Mouse (Mus musculus) A20 (cell line): Measurements from ENCODE around the gene Clpsl2.

Experiments
- DNase-seq: peaks from one replicate; pipeline ENCODE4 v3.0.0-alpha.2; 2011; ENCODE audit warnings: low read depth, low spot score

Clpsl2 gene

DNA sequence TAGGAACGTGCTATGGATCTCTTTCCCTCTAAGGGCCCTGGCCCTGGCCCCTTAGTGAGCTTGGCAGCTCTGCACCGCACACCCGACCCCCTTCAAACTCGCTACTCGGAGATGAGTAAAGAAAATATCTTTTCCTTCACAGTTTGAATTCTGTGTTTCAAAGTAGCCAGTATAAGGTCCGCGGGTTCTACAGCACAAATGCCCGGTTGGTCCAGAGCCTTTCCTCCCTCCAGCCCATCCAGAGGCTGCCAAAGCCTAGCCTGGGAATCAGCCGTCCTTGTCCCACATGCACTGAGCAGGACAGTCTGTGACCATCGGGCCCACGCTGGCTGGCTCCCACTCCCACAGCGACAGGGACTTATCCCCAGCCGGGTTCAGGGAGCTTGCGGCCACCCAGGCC, at the start of gene Clpsl2:
TSS of gene Clpsl2 (plus strand) at position 301 of the 400 bp plus-strand sequence.
- DNase-seq, result no peak

GRCm38 (mm10) chr17:28500465-28500864, 48.7 kb upstream of the Clpsl2 start:
- DNase-seq, result no peak

GRCm38 (mm10) chr17:28502196-28502821, 46.9 kb upstream of the Clpsl2 start:
- DNase-seq, result peak; percentile 48

DNA sequence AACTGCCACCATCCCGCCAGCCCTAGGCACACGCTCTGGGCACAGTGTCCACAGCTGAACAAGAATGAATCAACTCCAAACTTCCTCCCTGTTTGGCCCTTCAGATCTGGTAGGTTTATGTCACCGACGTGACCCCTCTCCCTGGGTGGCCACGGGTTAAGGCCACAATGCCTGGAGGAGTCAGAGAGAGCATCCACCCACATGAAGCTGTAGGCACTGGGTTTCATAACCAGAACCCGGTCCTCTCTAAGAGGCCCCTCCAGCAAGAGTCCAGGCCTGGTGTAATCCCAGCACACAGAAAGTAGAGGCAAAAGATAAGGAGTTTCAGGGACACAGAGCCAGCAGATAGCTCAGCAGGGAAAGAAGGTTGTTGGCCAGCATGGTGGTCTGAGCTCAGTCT, 45.0 kb upstream of the Clpsl2 start:
- DNase-seq, result no peak

- no peak for DNase-seq
Measured at GRCm38 (mm10) chr17:28505591-28505990, 43.6 kb upstream of the Clpsl2 start.

- no peak for DNase-seq
Measured at GRCm38 (mm10) chr17:28506895-28507294, 42.3 kb upstream of the Clpsl2 start.

DNA sequence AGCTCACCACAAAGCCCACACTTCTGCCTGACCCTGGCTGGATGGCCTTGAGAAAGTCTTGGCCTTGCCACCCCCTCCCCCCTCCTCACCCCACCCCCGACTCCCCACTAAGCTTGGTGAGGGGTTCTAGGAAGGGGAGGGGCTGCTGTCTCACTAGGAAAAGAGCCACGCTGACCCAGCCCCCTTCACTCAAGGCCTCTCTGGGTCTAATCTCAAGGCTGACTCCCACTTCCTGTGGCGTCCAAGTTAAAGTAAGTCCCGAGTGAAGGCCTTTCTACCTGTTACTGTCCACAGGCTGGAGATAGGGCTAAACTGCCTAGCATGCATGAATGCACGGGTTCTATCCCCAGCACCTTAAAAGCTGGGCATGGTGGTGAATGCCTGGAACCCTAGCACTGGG, 41.7 kb upstream of the Clpsl2 start:
- no peak for DNase-seq

DNA sequence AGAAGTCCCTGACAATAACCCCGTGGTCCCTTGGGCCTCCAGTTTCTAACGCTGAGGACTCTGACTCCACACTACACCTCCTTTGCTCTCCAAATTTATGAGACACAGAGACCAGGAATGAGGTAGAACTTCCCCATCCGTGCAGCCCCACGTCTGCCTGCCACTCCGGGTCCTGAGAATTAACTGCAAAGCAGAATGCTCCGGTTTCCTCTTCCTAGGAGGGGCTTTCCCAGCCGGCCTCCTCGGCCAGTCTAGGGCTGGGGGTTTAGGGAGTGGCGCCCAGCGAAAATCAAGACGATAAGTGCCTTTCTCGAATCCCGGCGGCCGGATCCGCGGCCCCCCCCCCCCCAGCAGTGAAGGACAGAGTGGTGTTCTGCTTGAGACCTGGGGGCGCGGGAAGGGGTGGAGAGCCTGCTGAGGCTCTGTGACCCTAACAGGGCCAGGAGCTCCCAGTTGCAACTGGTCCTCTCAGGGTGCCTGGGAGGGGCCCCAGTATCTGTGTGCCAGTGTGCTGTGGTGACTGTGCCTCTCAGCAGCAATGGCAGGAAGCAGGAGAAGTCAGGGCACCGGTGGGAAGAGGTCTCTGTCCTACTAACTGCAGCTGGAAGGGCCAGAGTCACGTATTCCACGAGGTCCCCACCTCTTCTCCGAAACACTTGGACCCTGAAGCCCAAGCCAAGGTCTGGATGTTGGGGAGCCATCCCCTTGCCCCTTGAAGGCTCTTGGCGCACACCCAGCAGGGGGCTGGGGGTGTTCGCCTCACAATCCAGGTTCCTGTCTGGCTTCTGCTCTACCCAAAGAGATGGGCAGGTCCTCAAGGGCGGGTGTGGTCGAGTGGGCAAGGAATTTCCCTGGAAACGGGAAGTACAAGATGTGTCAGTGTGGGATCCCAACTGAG, 38.5 kb upstream of the Clpsl2 start:
- no peak for DNase-seq

DNA sequence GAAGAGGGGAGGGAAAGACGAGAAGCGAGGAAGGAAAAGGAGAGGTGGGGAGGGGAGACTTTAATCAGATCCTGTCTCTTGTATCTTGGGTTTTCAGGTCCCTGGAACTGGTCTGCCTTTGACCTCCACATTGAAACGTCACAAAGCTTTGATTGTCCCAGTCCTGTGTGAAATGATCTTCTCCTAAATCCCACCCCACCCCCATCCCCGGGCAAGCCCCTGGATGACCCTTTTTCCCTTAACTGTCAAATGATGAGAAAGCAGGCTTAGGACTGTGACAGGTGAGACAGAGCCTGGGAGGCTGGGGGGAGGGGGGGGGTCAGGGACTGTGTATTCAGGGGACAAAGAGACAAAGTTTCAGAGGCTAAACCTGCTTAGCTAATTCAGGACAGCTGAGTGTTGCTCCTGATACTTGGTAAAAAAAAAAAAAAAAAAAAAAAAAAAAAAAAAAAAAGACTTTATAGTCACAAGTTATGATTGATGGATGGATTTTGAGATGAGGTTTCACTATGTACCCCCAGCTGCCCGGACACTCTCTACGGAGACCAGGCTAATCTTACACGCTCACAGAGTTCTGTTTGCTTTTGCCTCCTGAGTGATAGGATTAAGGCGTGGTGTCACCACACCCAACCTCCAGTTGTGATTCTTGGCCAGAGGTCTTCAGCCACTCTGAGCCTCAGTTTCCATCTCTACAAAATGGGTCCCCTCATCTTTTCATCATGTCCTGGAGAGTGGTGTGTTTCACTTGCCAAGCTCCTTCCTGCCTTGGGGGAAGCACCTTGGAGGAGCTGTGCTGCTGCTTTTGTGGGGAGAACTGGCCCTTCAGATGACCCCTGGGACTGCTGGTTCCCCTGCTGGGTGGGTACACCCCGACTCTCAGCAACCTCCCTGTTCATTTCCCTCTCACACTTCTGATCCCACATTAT, 37.3 kb upstream of the Clpsl2 start:
- DNase-seq, result no peak

DNA sequence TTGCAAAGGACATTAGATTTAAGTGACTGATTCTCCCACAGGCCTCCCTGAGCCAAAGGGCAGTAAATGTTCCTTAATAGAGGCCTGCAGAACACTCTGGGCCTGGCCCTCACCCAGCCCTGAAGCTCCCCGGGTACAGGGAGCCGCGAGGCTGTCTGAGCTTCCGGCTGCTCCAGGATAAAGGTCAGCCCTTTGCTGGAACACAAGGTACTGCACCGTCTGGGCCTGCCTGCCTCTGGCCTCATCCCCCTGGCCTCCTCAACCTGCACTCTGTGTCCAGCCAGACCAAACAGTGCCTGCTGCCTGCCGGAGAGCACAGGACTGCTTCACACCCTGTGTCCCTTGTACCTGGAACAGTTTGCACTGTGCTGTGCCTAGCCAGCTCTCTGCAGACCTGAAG, 36.5 kb upstream of the Clpsl2 start:
- no peak for DNase-seq

DNA sequence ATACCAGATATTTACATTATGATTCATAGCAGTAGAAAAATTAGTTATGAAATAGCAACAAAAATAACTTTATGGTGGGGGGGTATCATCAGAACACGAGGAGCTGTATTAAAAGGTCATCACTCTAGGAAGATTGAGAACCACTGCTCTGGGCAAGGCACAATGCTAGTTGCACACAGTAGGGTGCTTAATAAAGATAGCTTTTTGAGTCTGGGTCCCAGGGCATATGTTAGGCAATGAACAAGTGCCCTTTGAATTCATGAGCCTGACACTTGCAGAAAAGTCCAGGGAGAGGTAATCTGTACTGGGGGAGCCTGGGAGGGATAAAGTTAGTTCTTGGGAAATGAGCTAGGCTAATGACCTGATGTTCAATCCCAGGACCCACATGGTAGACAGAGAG, 35.9 kb upstream of the Clpsl2 start:
- no peak for DNase-seq

DNA sequence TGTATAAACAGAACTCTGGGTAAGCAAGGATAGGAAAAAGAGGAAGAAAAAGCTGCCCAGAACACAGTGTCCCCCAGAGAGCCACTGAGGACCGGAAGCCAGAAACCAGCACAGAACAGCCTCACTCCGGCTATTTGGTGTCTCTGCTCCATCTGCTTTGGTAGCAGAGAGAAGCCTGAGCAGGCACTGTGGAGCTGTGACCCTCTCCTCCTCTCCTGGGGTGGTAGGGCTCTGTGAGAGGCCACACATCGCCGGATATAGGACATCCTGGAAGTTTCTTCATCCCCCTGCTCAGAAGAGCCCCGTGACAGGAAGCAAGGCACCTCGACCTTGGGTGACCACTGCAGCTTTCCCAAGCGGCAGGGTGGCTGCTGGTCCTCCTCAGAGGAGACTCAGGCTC, 35.4 kb upstream of the Clpsl2 start:
- no peak for DNase-seq

- DNase-seq, result no peak
Measured at GRCm38 (mm10) chr17:28514555-28514954, 34.7 kb upstream of the Clpsl2 start.

DNA sequence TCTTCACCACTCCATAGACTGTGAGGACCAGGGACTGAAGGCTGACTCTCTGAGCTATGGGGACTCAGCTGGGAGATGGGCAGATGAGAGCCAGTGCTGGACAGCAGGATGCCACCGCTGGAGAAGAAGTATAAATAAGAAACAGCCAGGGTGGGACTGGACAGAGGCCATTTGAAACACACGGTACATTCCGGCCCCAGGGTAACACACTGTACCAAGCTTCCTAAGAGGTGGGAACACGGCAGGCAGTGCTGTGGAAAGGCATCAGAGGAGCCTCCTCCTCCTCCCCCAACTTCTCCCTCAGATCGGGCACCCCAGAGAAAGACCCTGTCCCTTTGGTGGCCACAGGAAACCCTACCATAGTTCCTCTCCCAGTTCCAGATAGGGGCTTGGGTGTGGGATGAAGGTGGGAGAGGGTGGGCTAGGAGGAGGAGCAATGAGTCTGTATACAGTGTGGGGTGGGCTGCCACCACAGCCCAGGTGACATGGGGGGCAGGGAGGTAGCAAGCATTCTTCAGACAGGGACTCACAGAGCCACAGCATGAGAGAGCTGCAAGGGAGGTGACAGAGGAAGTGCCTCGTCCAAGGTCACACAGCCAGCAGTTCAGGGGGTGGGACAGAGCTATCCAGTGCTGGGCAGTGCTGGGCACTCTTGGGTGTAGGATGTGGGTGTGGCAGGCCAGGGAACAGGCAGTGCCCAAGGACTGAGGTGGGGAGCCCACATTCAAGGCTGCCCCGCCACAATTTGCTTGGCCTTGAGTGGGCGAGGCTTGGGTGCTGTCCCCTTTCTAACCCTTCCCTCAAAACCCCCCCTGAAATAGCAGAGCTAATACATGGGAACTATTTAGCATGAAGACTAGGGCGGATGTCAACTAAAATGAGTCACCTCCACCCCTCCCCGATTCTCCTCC, 33.5 kb upstream of the Clpsl2 start:
- no peak for DNase-seq

GRCm38 (mm10) chr17:28516881-28517280, 32.3 kb upstream of the Clpsl2 start:
- no peak for DNase-seq

GRCm38 (mm10) chr17:28517441-28517955, 31.7 kb upstream of the Clpsl2 start, which contains the start of gene Fkbp5:
TSS of gene Fkbp5 (minus strand) at chr17:28517527.
- DNase-seq, result no peak

GRCm38 (mm10) chr17:28517956-28518614, 31.1 kb upstream of the Clpsl2 start:
- peak; percentile 63 for DNase-seq

- DNase-seq, result peak; percentile 47
Measured at GRCm38 (mm10) chr17:28518615-28519071, 30.6 kb upstream of the Clpsl2 start.

DNA sequence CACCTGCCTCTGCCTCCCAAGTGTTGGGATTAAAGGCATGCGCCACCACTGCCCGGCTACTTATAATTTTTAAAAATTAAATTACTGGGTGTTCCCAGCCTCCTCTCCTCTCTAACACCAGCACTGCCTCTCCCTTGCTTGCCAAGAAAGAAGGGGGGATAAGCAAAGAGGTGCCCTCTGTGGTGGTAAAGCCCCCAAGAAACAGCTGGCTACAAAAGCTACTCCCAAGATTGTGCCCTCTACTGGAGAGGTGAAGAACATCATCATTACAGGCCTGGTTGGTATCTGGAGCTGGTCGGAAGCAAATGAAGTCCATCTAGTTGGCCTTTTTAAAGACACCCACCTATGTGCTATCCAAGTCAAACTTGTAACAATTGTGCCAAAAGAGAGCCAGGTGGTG, 29.4 kb upstream of the Clpsl2 start:
- peak; percentile 63 for DNase-seq

DNA sequence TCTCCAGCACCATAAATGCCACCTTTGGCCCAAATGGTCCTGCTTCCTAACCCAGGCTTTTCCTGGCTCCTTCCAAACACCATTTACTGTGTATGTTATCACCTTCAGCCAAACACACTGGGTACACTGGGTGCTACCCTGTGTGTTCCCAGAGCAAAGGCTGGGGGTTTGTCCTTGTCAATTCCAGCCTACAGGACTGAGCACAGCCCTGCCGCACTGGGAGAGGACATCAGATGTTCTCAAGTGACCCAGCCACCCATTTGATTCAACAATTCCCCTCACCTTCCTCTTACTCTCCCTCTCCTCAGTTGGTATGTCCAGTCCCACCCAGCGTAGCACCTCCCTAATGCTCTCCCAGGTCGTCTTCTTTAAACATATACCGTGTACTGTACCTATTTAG, 28.6 kb upstream of the Clpsl2 start:
- no peak for DNase-seq
